Mouse (Mus musculus) forebrain, postnatal 0 days (tissue): Measurements from ENCODE around the gene H2al1b. TPM values are rescaled to one million over a fixed set of nuclear protein-coding genes. Genes with fewer than 3 reads are reported as not detected.
"Not testable (repeated sequence)": the region's sequence is repeated elsewhere in the genome, so short reads cannot be mapped to it uniquely, and the experiment has no call there.

Source experiments
- ATAC-seq: fragments of 200-750 bp; cut with Nextera tagmentation; 2 replicates; pipeline ENCODE4 v1.8.0; 2017; ENCODE audit warnings: mild to moderate bottlenecking, moderate library complexity
- DNase-seq: peaks from one replicate; pipeline ENCODE4 v3.0.0-alpha.2; 2015
- H3K27ac ChIP-seq: fragments of 300-500 bp; sonication (generic); 2 replicates; pipeline ENCODE4 v1.5.1; 2014; ENCODE audit warnings: low read depth, mild to moderate bottlenecking, antibody characterized with exemption, low read length, moderate library complexity, mixed read lengths
- H3K27me3 ChIP-seq: fragments of 300-500 bp; sonication (generic); 2 replicates; pipeline ENCODE4 v1.6.1; 2014; ENCODE audit warnings: mild to moderate bottlenecking, low read length, mixed read lengths; ENCODE audit not compliant: insufficient read depth
- H3K36me3 ChIP-seq: fragments of 300-500 bp; sonication (generic); 2 replicates; pipeline ENCODE4 v1.6.1; 2014; ENCODE audit warnings: mild to moderate bottlenecking, moderate library complexity; ENCODE audit not compliant: insufficient read depth
- H3K4me1 ChIP-seq: fragments of 300-500 bp; sonication (generic); 2 replicates; pipeline ENCODE4 v1.6.1; 2014; ENCODE audit warnings: antibody characterized with exemption; ENCODE audit not compliant: insufficient read depth
- H3K4me2 ChIP-seq: fragments of 300-500 bp; sonication (generic); 2 replicates; pipeline ENCODE4 v1.6.1; 2014; ENCODE audit warnings: low read depth, mild to moderate bottlenecking, moderate library complexity
- H3K4me3 ChIP-seq: fragments of 300-500 bp; sonication (generic); 2 replicates; pipeline ENCODE4 v1.5.1; 2014; ENCODE audit warnings: low read depth, low read length, mixed read lengths
- H3K9ac ChIP-seq: fragments of 300-500 bp; sonication (generic); 2 replicates; pipeline ENCODE4 v1.6.1; 2014; ENCODE audit warnings: mild to moderate bottlenecking
- H3K9me3 ChIP-seq: fragments of 300-500 bp; sonication (generic); 2 replicates; pipeline ENCODE4 v1.6.1; 2016; ENCODE audit warnings: low read length
- CTCF ChIP-seq: sonication (generic); IDR thresholded peaks from 2 replicates; pipeline ENCODE4 v1.5.1; 2016; ENCODE audit warnings: antibody characterized with exemption, control low read depth, low read depth
- WGBS: fragments of 180-500 bp; shearing (Covaris S2); extraction: QIAGEN DNeasy Blood & Tissue Kit; methylation state at CpG from one replicate; pipeline ENCODE4 v1.1.7; 2014; 5-methylcytosine and 5-hydroxymethylcytosine counted together
- polyA plus RNA-seq: library from polyadenylated mRNA; unstranded; fragments of >200 nt; fragmentation: Nextera tagmentation; extraction: Ambion mirVana; gene quantifications from 2 replicates; pipeline ENCODE4 v1.2.1, GENCODE M21; 2015
- total RNA-seq: library from RNA; depleted of rRNA; stranded (reverse); fragments of >200 nt; gene quantifications from 2 replicates; pipeline ENCODE4 v1.2.3, GENCODE M21; 2014

Gene H2al1b
- total and polyA plus RNA-seq, 2 experiments from 2014 or later, result not detected

DNA sequence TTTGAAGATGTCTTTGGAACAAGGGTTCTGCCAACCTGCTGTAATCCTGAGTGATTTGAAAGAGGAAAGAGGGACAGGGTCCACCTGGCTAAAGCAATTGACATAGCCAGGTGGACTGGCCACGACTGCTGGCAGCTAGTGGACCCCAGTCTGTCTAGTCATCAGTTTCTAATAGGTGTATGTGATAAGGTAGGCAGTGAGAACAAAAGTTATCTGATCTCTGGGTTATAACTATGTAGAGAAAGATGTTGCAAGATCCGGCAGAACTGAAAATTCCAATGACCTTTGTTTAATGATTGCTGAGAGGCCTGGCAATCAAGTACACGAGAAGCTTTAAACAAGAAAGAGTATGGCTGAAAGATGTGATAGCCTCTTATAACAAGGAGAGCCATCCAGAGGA lies 29.0 kb upstream of the H2al1b start:
- Histone ChIP-seq H3K36me3 (no peaks in the 10 kb centered on the region), H3K4me1 (no peaks in the 10 kb centered on the region), H3K27ac (no peak overlapping the region), H3K9me3 (no peaks in the 10 kb centered on the region), H3K9ac (no peak overlapping the region), H3K4me2 (no peak overlapping the region), H3K27me3 (no peaks in the 10 kb centered on the region), H3K4me3 (no peak overlapping the region)
- TF ChIP-seq CTCF, result no peak
- no peak for ATAC-seq
- WGBS, result 83% methylated on average over 3 of the region's 3 CpGs
- no peak for DNase-seq

DNA sequence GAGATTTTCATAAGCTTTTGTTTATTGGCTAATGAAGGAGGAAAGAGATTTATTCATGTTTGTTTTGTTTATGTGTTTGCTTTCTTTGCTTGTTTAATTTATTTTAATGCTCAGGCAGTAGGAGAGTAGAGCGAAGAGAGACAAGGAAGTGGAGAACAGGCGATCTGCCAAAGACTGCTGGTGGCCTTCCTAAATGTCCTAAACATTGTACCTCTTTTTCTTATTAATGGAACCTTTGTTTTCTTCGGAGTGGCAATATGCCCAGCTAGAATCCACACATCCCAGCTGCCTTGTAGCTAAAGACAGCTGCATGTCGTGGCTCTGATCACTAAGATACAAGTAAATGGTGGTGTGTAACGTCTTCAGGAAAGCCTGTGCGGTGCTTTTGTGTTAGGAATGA lies 25.1 kb upstream of the H2al1b start:
- Histone ChIP-seq H3K4me2 (no peak overlapping the region), H3K9me3 (no peaks in the 10 kb centered on the region), H3K27ac (no peak overlapping the region), H3K36me3 (no peaks in the 10 kb centered on the region), H3K27me3 (no peaks in the 10 kb centered on the region), H3K4me1 (no peaks in the 10 kb centered on the region), H3K9ac (no peak overlapping the region), H3K4me3 (no peak overlapping the region)
- ATAC-seq (no peak), DNase-seq (no peak)
- TF ChIP-seq CTCF, result no peak
- WGBS, result 64% methylated on average over 6 of the region's 6 CpGs

DNA sequence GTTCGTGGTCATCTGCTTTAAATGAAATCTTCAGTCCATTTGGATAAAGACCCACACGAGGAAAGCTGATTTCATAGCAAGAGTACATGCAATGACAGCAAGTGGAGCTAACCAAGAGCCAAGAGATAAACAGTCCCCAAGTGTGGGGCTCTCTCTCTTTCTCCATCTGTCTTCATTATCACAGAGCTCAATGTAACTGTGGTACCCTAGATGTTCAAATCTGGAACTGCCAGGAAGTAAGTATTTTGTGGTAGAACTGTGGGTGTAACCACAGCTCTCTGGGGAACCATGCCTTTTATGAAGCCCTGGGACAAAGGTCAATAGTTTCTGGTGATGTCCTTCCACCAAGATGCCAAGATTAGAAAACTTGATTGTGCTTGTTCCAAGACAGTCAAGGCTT lies 21.5 kb upstream of the H2al1b start:
- 66% methylated on average over 2 of the region's 2 CpGs for WGBS

DNA sequence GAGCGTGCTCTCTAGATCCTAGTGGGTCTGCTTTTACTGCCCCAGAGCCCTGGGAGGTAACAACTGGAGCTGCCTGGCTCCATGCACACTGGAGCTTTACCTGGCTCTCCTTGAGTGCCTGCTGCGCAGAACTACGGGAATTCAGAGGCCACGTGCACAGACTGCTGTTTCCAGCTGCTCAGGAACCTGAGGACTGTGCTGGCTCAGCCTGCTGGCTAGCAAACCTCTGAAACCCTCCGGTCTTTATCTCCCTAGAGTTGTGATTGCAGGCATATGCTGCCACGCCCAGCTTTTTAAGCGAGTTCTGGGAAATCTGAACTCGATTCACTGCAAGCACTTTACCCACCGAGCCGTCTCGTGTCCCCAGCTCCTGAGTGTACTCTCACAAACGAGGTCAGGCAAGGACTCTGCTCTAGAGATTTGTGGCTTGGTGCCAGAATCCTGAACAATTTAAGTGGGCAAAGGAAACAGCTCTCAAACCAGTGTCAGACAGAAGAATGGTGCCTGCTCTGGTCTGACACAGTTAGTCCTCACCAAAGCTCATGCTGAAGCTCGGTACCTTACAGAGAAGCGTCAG lies 13.8 kb upstream of the H2al1b start:
- Histone ChIP-seq H3K9me3 (no peaks in the 10 kb centered on the region), H3K27ac (no peak overlapping the region), H3K4me1 (no peaks in the 10 kb centered on the region), H3K9ac (no peak overlapping the region), H3K27me3 (no peaks in the 10 kb centered on the region), H3K36me3 (no peaks in the 10 kb centered on the region), H3K4me3 (no peak overlapping the region), H3K4me2 (no peak overlapping the region)
- no peak for TF ChIP-seq CTCF
- no peak for ATAC-seq
- DNase-seq, result no peak
- 75% methylated on average over 14 of the region's 14 CpGs for WGBS

More for the DNA sequence above, 21.5 kb upstream of the H2al1b start:
- no peaks in the 10 kb centered on the region for H3K36me3 ChIP-seq
- no peak overlapping the region for H3K9ac ChIP-seq
- ATAC-seq (no peak), DNase-seq (no peak)
- no peak overlapping the region for H3K27ac ChIP-seq
- no peak overlapping the region for H3K4me2 ChIP-seq
- no peak overlapping the region for H3K4me3 ChIP-seq
- no peaks in the 10 kb centered on the region for H3K27me3 ChIP-seq
- TF ChIP-seq CTCF, result no peak
- no peaks in the 10 kb centered on the region for H3K4me1 ChIP-seq
- H3K9me3 ChIP-seq, result no peaks in the 10 kb centered on the region

DNA sequence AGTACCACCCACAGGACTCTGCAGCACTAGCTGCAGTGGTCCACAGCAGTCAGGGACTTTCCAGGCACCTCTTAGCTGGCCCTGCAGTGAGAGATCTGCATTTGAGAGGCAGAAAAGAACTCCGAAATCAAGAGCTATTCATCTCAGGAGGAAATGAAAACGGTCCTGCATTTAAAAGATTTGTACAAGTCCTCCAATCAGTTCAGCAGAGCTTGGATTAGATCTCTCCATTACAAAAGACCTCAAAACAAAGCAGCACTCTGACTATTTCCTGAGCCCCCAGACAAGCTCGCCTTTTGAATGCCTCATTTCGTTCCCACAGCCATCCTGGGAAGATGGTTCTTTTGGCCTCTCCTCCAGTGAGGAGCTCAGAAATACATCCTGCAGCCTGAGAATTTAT lies 13.0 kb upstream of the H2al1b start:
- WGBS, result 41% methylated on average over 4 of the region's 4 CpGs

DNA sequence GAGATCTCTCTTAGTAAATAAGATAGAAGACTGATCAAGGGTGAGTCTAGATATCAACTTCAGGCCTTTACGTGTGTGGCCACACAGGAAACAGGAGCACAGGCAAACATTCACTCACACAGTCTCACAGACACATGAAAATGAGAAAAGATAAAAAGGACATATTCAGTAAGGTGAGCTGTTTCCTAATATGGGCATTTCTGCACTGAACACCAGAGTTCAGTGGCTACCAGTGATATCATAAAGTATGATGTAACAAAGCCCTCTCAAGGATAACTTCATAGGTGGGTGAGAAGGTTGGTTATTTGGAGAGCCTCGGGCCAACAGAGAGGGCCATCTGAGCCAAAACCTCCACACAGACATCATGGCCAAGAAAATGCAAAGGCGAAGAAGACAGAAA lies 3.3 kb upstream of the H2al1b start, which contains the start of gene H2al1a:
Gene H2al1a, plus strand, starts transcription at position 301 of the 400 bp plus-strand sequence.
- H3K9ac ChIP-seq, H3K4me1 ChIP-seq, H3K4me2 ChIP-seq, H3K4me3 ChIP-seq, H3K27me3 ChIP-seq, DNase-seq, ATAC-seq, H3K36me3 ChIP-seq, H3K27ac ChIP-seq, H3K9me3 ChIP-seq: not testable (repeated sequence)
- no CpG with 5 or more reads among the region's 3 CpGs for WGBS

More for the DNA sequence above, 13.0 kb upstream of the H2al1b start:
- no peaks in the 10 kb centered on the region for H3K9me3 ChIP-seq
- H3K4me1 ChIP-seq, result no peaks in the 10 kb centered on the region
- ATAC-seq, result no peak
- no peak for TF ChIP-seq CTCF
- no peaks in the 10 kb centered on the region for H3K36me3 ChIP-seq
- no peak overlapping the region for H3K4me3 ChIP-seq
- H3K4me2 ChIP-seq, result no peak overlapping the region
- no peak overlapping the region for H3K27ac ChIP-seq
- H3K27me3 ChIP-seq, result no peaks in the 10 kb centered on the region
- no peak for DNase-seq
- no peak overlapping the region for H3K9ac ChIP-seq

DNA sequence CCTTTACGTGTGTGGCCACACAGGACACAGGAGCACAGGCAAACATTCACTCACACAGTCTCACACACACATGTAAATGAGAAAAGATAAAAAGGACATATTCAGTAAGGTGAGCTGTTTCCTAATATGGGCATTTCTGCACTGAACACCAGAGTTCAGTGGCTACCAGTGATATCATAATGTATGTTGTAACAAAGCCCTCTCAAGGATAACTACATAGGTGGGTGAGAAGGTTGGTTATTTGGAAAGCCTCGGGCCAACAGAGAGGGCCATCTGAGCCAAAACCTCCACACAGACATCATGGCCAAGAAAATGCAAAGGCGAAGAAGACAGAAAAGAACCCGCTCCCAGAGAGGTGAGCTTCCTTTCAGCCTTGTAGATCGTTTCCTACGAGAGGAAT lies 3.1 kb downstream of the H2al1b start, which contains the start of gene H2al1c:
Gene H2al1c, plus strand, starts transcription at position 301 of the 400 bp plus-strand sequence.
- not testable (repeated sequence) for DNase-seq, H3K4me2 ChIP-seq, H3K27ac ChIP-seq, H3K36me3 ChIP-seq, H3K9me3 ChIP-seq, ATAC-seq, H3K4me1 ChIP-seq, H3K9ac ChIP-seq, H3K4me3 ChIP-seq, H3K27me3 ChIP-seq
- 100% methylated on average over 1 of the region's 6 CpGs for WGBS

DNA sequence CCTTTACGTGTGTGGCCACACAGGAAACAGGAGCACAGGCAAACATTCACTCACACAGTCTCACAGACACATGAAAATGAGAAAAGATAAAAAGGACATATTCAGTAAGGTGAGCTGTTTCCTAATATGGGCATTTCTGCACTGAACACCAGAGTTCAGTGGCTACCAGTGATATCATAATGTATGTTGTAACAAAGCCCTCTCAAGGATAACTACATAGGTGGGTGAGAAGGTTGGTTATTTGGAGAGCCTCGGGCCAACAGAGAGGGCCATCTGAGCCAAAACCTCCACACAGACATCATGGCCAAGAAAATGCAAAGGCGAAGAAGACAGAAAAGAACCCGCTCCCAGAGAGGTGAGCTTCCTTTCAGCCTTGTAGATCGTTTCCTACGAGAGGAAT lies 6.3 kb downstream of the H2al1b start, which contains the start of gene H2al1d:
Gene H2al1d, plus strand, starts transcription at position 301 of the 400 bp plus-strand sequence.
- H3K9me3 ChIP-seq, ATAC-seq, DNase-seq, H3K4me1 ChIP-seq, H3K27ac ChIP-seq, H3K4me3 ChIP-seq, H3K9ac ChIP-seq, H3K36me3 ChIP-seq, H3K27me3 ChIP-seq, H3K4me2 ChIP-seq: not testable (repeated sequence)
- WGBS, result no CpG with 5 or more reads among the region's 6 CpGs

DNA sequence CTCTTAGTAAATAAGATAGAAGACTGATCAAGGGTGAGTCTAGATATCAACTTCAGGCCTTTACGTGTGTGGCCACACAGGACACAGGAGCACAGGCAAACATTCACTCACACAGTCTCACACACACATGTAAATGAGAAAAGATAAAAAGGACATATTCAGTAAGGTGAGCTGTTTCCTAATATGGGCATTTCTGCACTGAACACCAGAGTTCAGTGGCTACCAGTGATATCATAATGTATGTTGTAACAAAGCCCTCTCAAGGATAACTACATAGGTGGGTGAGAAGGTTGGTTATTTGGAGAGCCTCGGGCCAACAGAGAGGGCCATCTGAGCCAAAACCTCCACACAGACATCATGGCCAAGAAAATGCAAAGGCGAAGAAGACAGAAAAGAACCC lies 9.4 kb downstream of the H2al1b start, which contains the start of gene H2al1e:
Gene H2al1e, plus strand, starts transcription at position 301 of the 400 bp plus-strand sequence.
- not testable (repeated sequence) for H3K4me1 ChIP-seq, H3K4me3 ChIP-seq, H3K9me3 ChIP-seq, H3K27ac ChIP-seq, H3K27me3 ChIP-seq, H3K4me2 ChIP-seq, H3K9ac ChIP-seq, DNase-seq, H3K36me3 ChIP-seq, ATAC-seq
- no CpG with 5 or more reads among the region's 3 CpGs for WGBS

DNA sequence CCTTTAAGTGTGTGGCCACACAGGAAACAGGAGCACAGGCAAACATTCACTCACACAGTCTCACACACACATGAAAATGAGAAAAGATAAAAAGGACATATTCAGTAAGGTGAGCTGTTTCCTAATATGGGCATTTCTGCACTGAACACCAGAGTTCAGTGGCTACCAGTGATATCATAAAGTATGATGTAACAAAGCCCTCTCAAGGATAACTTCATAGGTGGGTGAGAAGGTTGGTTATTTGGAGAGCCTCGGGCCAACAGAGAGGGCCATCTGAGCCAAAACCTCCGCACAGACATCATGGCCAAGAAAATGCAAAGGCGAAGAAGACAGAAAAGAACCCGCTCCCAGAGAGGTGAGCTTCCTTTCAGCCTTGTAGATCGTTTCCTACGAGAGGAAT lies 12.6 kb downstream of the H2al1b start, which contains the start of gene H2al1f:
Gene H2al1f, plus strand, starts transcription at position 301 of the 400 bp plus-strand sequence.
- ATAC-seq, H3K27me3 ChIP-seq, H3K27ac ChIP-seq, H3K4me2 ChIP-seq, H3K4me3 ChIP-seq, H3K9ac ChIP-seq, H3K36me3 ChIP-seq, H3K9me3 ChIP-seq, DNase-seq, H3K4me1 ChIP-seq: not testable (repeated sequence)
- no CpG with 5 or more reads among the region's 6 CpGs for WGBS
